Mouse (Mus musculus) kidney, postnatal 14 days (tissue): ENCODE data around the gene Clcn2.

Experiments
- DNase-seq: peaks from one replicate; pipeline ENCODE4 v3.0.0; 2022; ENCODE audit warnings: mixed read lengths

The Clcn2 gene

GRCm38 (mm10) chr16:20717181-20717977 lies at the start of gene Clcn2, which contains the start of gene Polr2h:
Gene Clcn2, minus strand, starts transcription at chr16:20717746.
Gene Polr2h, plus strand, starts transcription at chr16:20717665.
- peak; percentile 98 for DNase-seq

DNA sequence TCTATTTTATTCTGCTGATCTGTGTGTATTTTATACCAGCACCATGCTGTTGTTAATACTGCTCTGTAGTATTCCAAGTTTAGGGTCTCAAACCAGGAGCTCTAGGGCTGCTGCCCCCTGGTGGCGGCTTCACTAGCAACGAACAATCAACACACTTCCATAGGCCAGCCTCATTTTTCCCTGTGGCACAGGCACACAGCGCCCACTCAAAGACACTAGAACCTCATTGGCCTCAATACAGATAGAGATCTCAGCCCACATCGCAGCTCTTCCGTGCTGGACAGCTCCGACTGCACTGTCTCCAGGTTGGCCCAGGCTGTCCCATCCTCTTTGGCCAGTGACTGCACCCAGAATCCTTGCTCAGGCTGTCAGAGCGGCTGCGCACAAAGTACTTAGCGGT lies 47.7 kb upstream of the Clcn2 start:
- peak; percentile 48 for DNase-seq

DNA sequence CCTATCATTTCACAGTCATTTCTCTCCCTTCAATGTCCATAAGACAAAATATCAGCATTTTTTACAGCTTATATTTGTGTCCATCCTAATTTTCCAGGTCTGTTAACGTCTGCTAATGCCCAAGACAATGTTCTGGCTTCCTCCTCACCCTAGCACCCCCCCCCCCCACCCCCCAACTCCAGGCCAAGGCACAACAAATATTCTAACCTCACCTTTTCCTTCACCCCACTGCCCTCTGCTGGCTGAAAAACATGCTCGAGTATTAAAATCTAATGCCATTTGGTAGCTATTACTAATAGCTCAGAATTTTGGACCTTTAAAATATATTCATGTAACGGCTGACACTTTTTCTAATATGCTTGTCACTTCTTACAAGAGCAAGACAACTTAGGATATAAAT lies 44.1 kb upstream of the Clcn2 start:
- DNase-seq: peak; percentile 56

DNA sequence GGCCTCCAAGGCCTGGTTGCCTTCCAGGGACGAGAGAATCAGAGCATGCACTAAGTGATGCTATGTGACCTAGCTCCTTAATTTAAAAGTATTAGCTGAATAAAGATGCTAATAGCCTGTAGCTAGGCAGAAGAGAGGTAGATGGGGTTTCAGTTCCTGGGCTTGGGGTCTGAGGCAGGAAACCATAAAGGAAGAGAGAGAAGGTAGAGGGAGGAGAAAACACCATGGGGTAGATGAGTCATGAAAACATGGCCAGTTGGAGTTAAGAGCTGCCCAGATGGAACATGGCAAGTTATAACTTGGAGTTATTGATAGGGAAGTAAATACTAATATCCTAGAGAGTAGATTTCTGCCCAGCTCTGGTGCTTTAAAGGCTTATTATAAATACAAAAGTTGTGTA lies 39.8 kb upstream of the Clcn2 start:
- no peak for DNase-seq

- no peak for DNase-seq
Observed at GRCm38 (mm10) chr16:20756052-20756451, 38.5 kb upstream of the Clcn2 start.

- DNase-seq: no peak
Observed at GRCm38 (mm10) chr16:20750518-20750917, 33.0 kb upstream of the Clcn2 start.

GRCm38 (mm10) chr16:20746641-20747040 lies 29.1 kb upstream of the Clcn2 start:
- peak; percentile 32 for DNase-seq

DNA sequence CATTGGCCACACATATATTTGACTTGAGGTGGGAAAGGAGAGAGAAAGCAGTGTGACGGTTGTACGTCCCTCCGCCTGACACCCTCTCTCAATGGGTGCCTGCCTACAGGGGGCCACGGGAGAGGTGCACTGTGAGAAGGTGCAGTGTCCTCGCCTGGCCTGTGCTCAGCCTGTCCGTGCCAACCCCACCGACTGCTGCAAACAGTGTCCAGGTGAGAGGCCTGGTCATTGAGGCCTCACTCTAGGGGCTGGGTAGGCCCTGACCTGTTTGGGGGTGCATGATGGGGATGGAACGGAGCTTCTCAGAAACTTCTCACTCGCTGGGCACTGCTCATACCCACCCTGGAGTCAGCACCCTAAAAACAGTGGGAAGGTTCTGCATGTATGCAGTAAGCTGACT lies 22.3 kb upstream of the Clcn2 start:
- DNase-seq: no peak

GRCm38 (mm10) chr16:20736823-20737222 lies 19.3 kb upstream of the Clcn2 start:
- DNase-seq: no peak

GRCm38 (mm10) chr16:20736168-20736567 lies 18.6 kb upstream of the Clcn2 start:
- no peak for DNase-seq

- DNase-seq: no peak
Observed at GRCm38 (mm10) chr16:20735651-20736050, 18.1 kb upstream of the Clcn2 start.

- DNase-seq: no peak
Observed at GRCm38 (mm10) chr16:20733731-20734730, 16.5 kb upstream of the Clcn2 start, which contains the start of gene Thpo. Gene Thpo, minus strand, starts transcription at chr16:20734511.

DNA sequence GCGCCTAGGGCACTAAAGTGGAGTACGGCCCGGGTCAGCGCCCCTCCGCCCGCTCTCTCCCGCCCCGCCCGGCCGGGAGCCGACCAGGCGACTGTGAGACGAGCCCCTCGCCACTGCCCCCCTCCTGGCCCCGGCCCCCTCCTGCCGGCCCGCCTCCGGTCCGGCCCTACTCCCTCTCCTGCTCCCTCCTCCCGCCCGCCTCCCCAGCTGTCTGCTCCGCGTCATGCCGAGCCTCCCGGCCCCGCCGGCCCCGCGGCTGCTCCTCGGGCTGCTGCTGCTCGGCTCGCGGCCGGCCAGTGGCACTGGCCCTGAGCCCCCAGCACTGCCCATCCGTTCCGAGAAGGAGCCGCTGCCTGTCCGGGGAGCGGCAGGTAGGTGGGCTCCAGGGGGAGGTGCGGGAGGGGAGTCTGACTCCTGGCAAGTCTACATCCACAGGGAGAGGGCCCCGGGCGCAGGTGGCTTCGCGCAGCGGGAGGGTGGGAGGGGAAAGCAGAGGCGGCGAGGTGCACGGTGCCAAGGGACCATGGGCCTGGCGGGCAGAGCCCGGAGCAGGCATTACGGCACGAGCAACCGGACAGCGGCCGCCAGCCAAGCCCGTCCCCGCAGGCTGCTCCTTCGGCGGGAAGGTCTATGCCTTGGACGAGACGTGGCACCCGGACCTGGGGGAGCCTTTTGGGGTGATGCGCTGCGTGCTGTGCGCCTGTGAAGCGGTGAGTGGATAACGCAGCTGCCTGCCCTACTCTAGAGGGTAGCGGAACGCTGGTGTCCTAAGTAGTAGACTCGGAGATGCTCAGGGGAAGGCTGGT lies 15.6 kb upstream of the Clcn2 start, which contains the start of gene Chrd:
Gene Chrd, plus strand, starts transcription at position 203 of the 806 bp plus-strand sequence.
- DNase-seq: peak; percentile 76

DNA sequence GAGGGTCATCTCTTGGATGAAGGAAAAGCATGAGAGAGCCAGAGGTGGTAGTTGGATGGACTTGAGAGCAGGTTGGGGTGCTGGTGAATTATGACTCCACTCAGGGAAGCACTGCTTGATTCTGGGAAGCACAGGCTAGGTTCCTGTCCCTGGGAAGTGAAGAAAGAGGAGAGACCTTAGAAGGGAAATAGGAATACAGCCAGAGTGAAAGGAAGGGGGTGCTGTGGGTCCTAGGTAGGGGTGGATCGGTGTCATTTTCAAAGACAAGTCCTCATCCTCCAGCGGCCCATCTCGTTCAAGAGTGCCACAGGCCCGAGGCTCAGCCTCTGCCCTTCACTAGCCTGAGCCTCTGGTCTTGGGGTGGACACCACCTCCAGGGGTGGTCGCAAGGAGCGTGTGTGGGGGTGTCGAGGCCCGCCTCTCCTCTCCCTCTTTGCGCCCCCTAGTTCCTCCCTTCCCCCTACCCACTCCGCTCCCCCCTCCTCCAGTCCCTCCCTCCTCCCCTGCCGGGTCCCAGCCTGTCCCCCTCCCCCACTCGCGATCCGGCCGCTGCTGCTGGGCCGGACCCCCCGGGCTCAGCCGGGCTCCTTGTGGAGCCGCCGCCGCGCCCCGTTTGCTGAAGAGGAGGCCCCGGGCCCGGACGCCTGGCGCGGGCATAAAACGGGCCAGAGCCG lies 14.8 kb upstream of the Clcn2 start:
- DNase-seq: no peak

DNA sequence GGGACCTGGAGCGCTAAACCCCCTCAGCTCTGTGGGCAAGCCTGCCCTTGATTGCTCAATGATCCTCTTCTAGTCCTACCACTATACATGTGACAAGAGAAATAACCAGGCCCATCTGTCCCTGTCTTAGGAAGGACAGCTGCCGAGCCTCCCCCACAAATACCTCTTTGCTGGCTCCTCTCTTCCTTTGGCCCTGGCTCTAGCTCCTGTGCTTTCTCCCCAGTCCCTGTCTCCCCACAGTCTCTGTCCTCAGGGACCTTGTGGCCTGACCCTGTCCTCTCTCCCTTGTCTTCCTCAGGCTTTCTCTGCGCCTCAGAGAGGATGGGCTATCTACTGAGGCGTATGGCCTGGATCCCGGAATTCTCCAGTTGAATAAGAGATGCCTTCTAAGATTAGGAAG lies 14.1 kb upstream of the Clcn2 start:
- no peak for DNase-seq

GRCm38 (mm10) chr16:20730293-20730711 lies 12.8 kb upstream of the Clcn2 start:
- peak; percentile 59 for DNase-seq

GRCm38 (mm10) chr16:20726384-20726783 lies 8.8 kb upstream of the Clcn2 start:
- no peak for DNase-seq

- no peak for DNase-seq
Observed at GRCm38 (mm10) chr16:20725750-20726149, 8.2 kb upstream of the Clcn2 start.

- DNase-seq: no peak
Observed at GRCm38 (mm10) chr16:20725321-20725720, 7.8 kb upstream of the Clcn2 start.

- peak; percentile 76 for DNase-seq
Observed at GRCm38 (mm10) chr16:20724338-20724748, 6.8 kb upstream of the Clcn2 start.

DNA sequence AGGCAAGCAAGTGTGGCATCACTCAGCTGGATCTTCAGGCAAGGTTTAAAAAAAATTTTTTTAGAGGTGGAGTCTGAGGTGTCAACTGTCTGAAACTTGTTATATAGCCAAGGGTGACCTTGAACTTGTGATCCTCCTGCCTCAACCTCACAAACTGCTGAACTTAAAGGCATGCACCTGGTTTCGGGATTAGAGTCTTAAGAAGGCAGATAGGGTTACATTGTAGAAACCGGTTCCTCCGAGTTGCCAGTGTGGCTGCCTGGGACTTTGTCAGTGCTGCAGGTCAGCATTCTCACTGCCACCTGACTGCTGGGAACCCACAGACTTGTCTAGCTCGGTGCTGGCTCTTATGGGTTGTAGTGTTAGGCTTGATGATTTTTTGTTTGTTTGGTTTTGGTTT lies 5.7 kb upstream of the Clcn2 start:
- no peak for DNase-seq

GRCm38 (mm10) chr16:20722736-20723135 lies 5.2 kb upstream of the Clcn2 start:
- DNase-seq: no peak
